In the genomic region with DNA sequence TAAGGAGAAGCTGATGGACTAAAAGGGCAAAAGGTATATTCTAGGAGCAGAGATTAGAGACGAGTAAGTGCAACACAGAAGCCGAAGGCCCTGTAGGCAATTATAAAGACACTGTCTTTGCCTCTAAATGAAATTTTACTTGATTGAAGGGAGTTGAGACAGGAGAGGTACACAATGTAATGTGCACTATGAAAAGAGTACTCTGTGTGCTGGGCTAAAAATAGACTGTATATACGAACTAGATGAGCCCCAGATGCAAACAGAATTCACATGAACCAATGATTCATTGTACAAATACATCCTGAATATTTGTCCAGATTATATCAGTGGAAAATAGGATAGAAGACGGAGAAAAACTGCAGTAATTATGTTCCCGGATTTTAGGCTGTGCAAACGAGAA, we compare ENCODE assay signal across 18 mouse cellular contexts. TPM values are rescaled to one million over a fixed set of nuclear protein-coding genes. Genes with fewer than 3 reads are reported as not detected.
"Had no signal": no experiment of that assay in that cellular context is flagged by ENCODE, and none has a peak within 500 bp of the region (broad histone marks: within the 10 kb centered on the region; RNA-seq: fewer than 3 reads in every experiment).

No protein-coding gene starts in this region.

- H3K27ac ChIP-seq: limb, embryonic 15.5 days; liver, embryonic 12.5 days; midbrain, embryonic 10.5 days; neural tube, embryonic 13.5 days had no signal

- H3K4me1 ChIP-seq: limb, embryonic 15.5 days; liver, embryonic 12.5 days; midbrain, embryonic 10.5 days had no signal

- H3K27me3 ChIP-seq: limb, embryonic 15.5 days; liver, embryonic 12.5 days had no signal

- ATAC-seq: inflammation-experienced regulatory T-cells, adult 6 months; liver, embryonic 12.5 days had no signal

- H3K9ac ChIP-seq: limb, embryonic 15.5 days; liver, embryonic 12.5 days; neural tube, embryonic 13.5 days had no signal

- H3K4me2 ChIP-seq: limb, embryonic 15.5 days; liver, embryonic 12.5 days; neural tube, embryonic 13.5 days had no signal

- H3K4me3 ChIP-seq: limb, embryonic 15.5 days; liver, embryonic 12.5 days; midbrain, embryonic 10.5 days; neural tube, embryonic 13.5 days had no signal

- H3K9me3 ChIP-seq: limb, embryonic 15.5 days; liver, embryonic 12.5 days; midbrain, embryonic 10.5 days; neural tube, embryonic 13.5 days had no signal

- H3K36me3 ChIP-seq: limb, embryonic 15.5 days; liver, embryonic 12.5 days; midbrain, embryonic 10.5 days; neural tube, embryonic 13.5 days had no signal

- DNase-seq: kidney, adult 18-20 months; kidney, postnatal 14 days; left cerebral cortex, postnatal 4 days; midbrain, embryonic 14.5 days; retina, postnatal 1 day; right cerebral cortex, postnatal 4 days; spleen, adult 18-20 months; thymus, postnatal 36 days had no signal

RNA-seq across cellular contexts. Expression of gene Serpina7, which starts 57.1 kb away (rescaled TPM):
- polyA plus RNA-seq: inflammation-experienced regulatory T-cells, adult 6 months; kidney, embryonic 14.5 days; large intestine, adult 2 months; midbrain, embryonic 10.5 days; midbrain, embryonic 14.5 days; neural tube, embryonic 13.5 days; stomach, embryonic 14.5 days had no signal

RNA-seq across cellular contexts. Expression of gene 4930513O06Rik, which starts 58.1 kb away (rescaled TPM):
- polyA plus RNA-seq: inflammation-experienced regulatory T-cells, adult 6 months; kidney, embryonic 14.5 days; large intestine, adult 2 months; limb, embryonic 15.5 days; liver, embryonic 12.5 days; liver, embryonic 16.5 days; midbrain, embryonic 10.5 days; midbrain, embryonic 14.5 days; neural tube, embryonic 13.5 days; stomach, embryonic 14.5 days; thymus, postnatal 0 days had no signal
